Mouse (Mus musculus): ENCODE measurements around the gene Commd3. TPM values are rescaled to one million over a fixed set of nuclear protein-coding genes. Genes with fewer than 3 reads are reported as not detected.
A peak's percentile ranks its signal among the peaks of the same experiment; 100 is the strongest.

The Commd3 gene
- 243 and 250 TPM in 2 replicates for polyA plus RNA-seq (2015; fragmentation: Nextera tagmentation; extraction: Ambion mirVana)

- under 1% methylated on average over 87 of the region's 91 CpGs for WGBS
- peak; percentile 91 for ATAC-seq (ENCODE audit: low FRiP score, low read depth)
- no peaks in the 10 kb centered on the region for H3K9me3 ChIP-seq
These were observed at the start of gene Commd3 for GRCm38 (mm10) chr2:18672133-18672765. Gene Commd3 (plus strand): TSS chr2:18672384.

DNA sequence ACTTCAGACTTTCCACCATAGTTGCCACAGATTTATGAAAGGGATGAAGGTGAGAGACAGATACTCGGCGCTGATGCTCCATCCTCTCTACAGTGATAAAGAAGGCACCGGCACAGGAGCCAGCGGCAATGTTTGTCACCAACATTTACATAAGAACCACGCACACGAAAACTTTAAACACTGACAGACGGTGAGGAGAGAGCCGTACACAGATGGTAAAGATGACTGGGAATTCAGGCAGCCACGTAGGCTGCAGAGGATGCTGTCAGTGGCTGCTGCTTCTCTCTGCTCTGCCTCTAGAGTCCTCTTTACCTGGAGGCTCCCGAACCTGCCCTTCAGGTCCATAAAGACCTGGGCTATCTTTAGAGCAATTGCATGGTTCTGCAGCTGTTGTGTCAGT lies 49.0 kb upstream of the Commd3 start:
- H3K27ac ChIP-seq = no peak overlapping the region
- no peaks in the 10 kb centered on the region for H3K4me1 ChIP-seq
- H3K27me3 ChIP-seq = no peaks in the 10 kb centered on the region
- H3K9ac ChIP-seq = no peak overlapping the region
- no peak for ATAC-seq (ENCODE audit: low FRiP score, low read depth)
- no peak overlapping the region for H3K4me3 ChIP-seq
- 69% methylated on average over 10 of the region's 10 CpGs for WGBS
- no peaks in the 10 kb centered on the region for H3K9me3 ChIP-seq
- no peak overlapping the region for H3K4me2 ChIP-seq (replicated peaks)
- H3K36me3 ChIP-seq = no peaks in the 10 kb centered on the region

More at GRCm38 (mm10) chr2:18672133-18672765, at the start of gene Commd3:
- Histone ChIP-seq H3K4me2 (replicated peaks) (peak within 1 kb of the TSS; percentile 81), H3K9ac (peak within 1 kb of the TSS; percentile 98), H3K4me1 (peaks cover 20% of the 10 kb centered on the region), H3K27ac (peak within 1 kb of the TSS; percentile 97), H3K36me3 (no peaks in the 10 kb centered on the region), H3K27me3 (peaks cover 16% of the 10 kb centered on the region), H3K4me3 (peak within 1 kb of the TSS; percentile 87)

GRCm38 (mm10) chr2:18630547-18630946 lies 41.6 kb upstream of the Commd3 start:
- no peak overlapping the region for H3K9ac ChIP-seq
- H3K9me3 ChIP-seq = no peaks in the 10 kb centered on the region
- no peaks in the 10 kb centered on the region for H3K4me1 ChIP-seq
- WGBS = 73% methylated on average over 5 of the region's 5 CpGs
- H3K36me3 ChIP-seq = no peaks in the 10 kb centered on the region
- 0 out of 2 replicates have a peak, but pooled peaks cover 8% of the 10 kb centered on the region for H3K27me3 ChIP-seq
- ATAC-seq (ENCODE audit: low FRiP score, low read depth) = no peak
- H3K4me2 ChIP-seq (replicated peaks) = no peak overlapping the region
- no peak overlapping the region for H3K4me3 ChIP-seq
- H3K27ac ChIP-seq = no peak overlapping the region

DNA sequence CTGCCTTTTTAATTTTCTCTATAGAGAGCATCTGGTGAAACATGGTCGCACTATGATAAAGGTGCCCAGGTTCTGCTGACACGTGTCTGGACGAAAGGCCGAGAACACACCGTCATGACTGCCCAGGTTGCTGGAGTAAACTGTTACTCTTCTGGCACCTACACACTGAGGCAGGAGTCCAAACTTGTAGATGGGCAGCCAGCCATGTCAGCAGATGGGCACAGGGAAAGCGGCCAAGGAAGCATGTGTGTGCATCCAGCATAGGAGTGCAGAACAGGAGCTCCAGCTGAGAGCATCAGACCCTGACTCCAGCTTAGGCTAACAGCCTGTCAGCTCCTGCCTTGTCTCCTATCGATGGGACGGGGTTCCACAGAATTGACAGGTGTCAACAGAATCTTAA lies 37.1 kb upstream of the Commd3 start:
- H3K27me3 ChIP-seq = 0 out of 2 replicates have a peak, but pooled peaks cover 5% of the 10 kb centered on the region
- H3K4me1 ChIP-seq = no peaks in the 10 kb centered on the region
- ATAC-seq (ENCODE audit: low FRiP score, low read depth) = no peak
- H3K27ac ChIP-seq = no peak overlapping the region
- WGBS = 87% methylated on average over 8 of the region's 8 CpGs
- no peak overlapping the region for H3K4me2 ChIP-seq (replicated peaks)
- no peak overlapping the region for H3K4me3 ChIP-seq
- no peak overlapping the region for H3K9ac ChIP-seq
- H3K36me3 ChIP-seq = no peaks in the 10 kb centered on the region
- H3K9me3 ChIP-seq = no peaks in the 10 kb centered on the region

GRCm38 (mm10) chr2:18648563-18648962 lies 23.6 kb upstream of the Commd3 start:
- Histone ChIP-seq H3K4me2 (replicated peaks) (no peak overlapping the region), H3K9ac (no peak overlapping the region), H3K27ac (no peak overlapping the region), H3K27me3 (peaks cover 3% of the 10 kb centered on the region), H3K36me3 (no peaks in the 10 kb centered on the region), H3K4me1 (no peaks in the 10 kb centered on the region), H3K9me3 (no peaks in the 10 kb centered on the region), H3K4me3 (no peak overlapping the region)
- no peak for ATAC-seq (ENCODE audit: low FRiP score, low read depth)
- 80% methylated on average over 4 of the region's 4 CpGs for WGBS

- no peak for ATAC-seq (ENCODE audit: low FRiP score, low read depth)
- Histone ChIP-seq H3K27me3 (peaks cover 5% of the 10 kb centered on the region; the same call in 1 of the 2 replicates), H3K4me2 (replicated peaks) (no peak overlapping the region), H3K9me3 (no peaks in the 10 kb centered on the region), H3K27ac (no peak overlapping the region), H3K4me3 (no peak overlapping the region), H3K9ac (no peak overlapping the region), H3K4me1 (no peaks in the 10 kb centered on the region), H3K36me3 (no peaks in the 10 kb centered on the region)
- WGBS = 60% methylated on average over 5 of the region's 5 CpGs
These were observed 17.4 kb upstream of the Commd3 start for GRCm38 (mm10) chr2:18654821-18655220.

- H3K27me3 ChIP-seq = peaks cover 16% of the 10 kb centered on the region; the same call in 1 of the 2 replicates
- H3K9me3 ChIP-seq = no peaks in the 10 kb centered on the region
- H3K4me2 ChIP-seq (replicated peaks) = no peak overlapping the region
- H3K4me1 ChIP-seq = no peaks in the 10 kb centered on the region
- no peaks in the 10 kb centered on the region for H3K36me3 ChIP-seq
- no peak overlapping the region for H3K4me3 ChIP-seq
- 89% methylated on average over 3 of the region's 3 CpGs for WGBS
- H3K9ac ChIP-seq = no peak overlapping the region
- no peak overlapping the region for H3K27ac ChIP-seq
- no peak for ATAC-seq (ENCODE audit: low FRiP score, low read depth)
These were observed 8.2 kb upstream of the Commd3 start for GRCm38 (mm10) chr2:18664003-18664402.

- Histone ChIP-seq H3K9me3 (no peaks in the 10 kb centered on the region), H3K4me1 (peaks cover 19% of the 10 kb centered on the region), H3K4me2 (replicated peaks) (no peak overlapping the region), H3K27me3 (peaks cover 19% of the 10 kb centered on the region), H3K36me3 (no peaks in the 10 kb centered on the region), H3K4me3 (no peak overlapping the region), H3K9ac (no peak overlapping the region), H3K27ac (no peak overlapping the region)
- ATAC-seq (ENCODE audit: low FRiP score, low read depth) = no peak
- 18% methylated on average over 6 of the region's 6 CpGs for WGBS
These were observed 1.1 kb upstream of the Commd3 start for GRCm38 (mm10) chr2:18671041-18671440.

DNA sequence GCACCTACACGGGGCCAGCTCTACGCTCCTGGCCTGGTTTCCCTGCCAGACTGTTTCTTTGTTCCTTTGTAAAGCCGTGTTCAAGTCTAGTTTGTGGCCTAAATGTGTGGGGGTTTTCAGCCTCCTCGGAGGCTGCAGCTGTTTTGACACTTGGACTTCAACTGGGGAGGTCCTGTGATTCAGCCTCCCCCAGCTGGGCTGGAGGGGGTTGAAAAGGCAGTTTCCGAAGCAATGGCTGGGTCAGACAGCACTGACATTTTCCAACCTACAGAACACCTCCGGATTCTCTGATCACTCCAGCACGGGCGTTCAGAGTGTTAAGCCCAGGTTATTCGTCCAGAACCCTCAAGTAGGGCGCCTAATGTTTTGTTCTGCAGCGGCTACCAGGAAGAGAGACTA lies 581 bp downstream of the Commd3 start:
- peak overlapping the region; percentile 97 for H3K27ac ChIP-seq
- H3K4me3 ChIP-seq = peak overlapping the region; percentile 87
- H3K36me3 ChIP-seq = no peaks in the 10 kb centered on the region
- peak overlapping the region; percentile 98 for H3K9ac ChIP-seq
- peaks cover 13% of the 10 kb centered on the region for H3K27me3 ChIP-seq
- H3K4me2 ChIP-seq (replicated peaks) = peak overlapping the region; percentile 81
- under 1% methylated on average over 11 of the region's 11 CpGs for WGBS
- ATAC-seq (ENCODE audit: low FRiP score, low read depth) = no peak
- peaks cover 20% of the 10 kb centered on the region for H3K4me1 ChIP-seq
- no peaks in the 10 kb centered on the region for H3K9me3 ChIP-seq

DNA sequence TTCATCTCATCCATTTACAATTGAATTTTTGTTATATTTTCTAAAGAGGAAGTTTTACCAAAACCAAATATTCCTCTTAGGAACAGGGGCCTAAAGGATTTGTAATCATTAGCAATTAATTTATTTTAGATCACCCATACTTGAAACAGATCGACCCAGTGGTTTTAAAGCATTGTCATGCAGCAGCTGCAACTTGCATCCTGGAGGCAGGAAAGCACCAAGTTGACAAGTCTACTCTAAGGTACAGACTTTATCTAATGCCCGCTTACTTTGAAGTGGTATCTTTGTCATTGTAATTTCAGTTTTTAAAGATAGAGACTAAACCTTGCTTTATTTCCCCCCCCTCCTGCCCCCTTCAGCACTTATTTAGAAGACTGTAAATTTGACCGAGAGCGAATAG lies 1.6 kb downstream of the Commd3 start:
- 39% methylated on average over 4 of the region's 4 CpGs for WGBS
- no peaks in the 10 kb centered on the region for H3K36me3 ChIP-seq
- H3K4me3 ChIP-seq = peak overlapping the region; percentile 17; the same call in 1 of the 2 replicates
- H3K9ac ChIP-seq = no peak overlapping the region
- peaks cover 10% of the 10 kb centered on the region for H3K27me3 ChIP-seq
- H3K4me1 ChIP-seq = peaks cover 25% of the 10 kb centered on the region
- no peak overlapping the region for H3K27ac ChIP-seq
- no peaks in the 10 kb centered on the region for H3K9me3 ChIP-seq
- H3K4me2 ChIP-seq (replicated peaks) = peak overlapping the region; percentile 44
- ATAC-seq (ENCODE audit: low FRiP score, low read depth) = no peak

GRCm38 (mm10) chr2:18674193-18674902 lies 2.2 kb downstream of the Commd3 start:
- Histone ChIP-seq H3K9ac (no peak overlapping the region), H3K36me3 (no peaks in the 10 kb centered on the region), H3K27ac (no peak overlapping the region), H3K9me3 (no peaks in the 10 kb centered on the region), H3K4me1 (peaks cover 25% of the 10 kb centered on the region), H3K27me3 (peaks cover 15% of the 10 kb centered on the region), H3K4me2 (replicated peaks) (peak overlapping the region; percentile 44), H3K4me3 (peak overlapping the region; percentile 17; the same call in 1 of the 2 replicates)
- 62% methylated on average over 4 of the region's 4 CpGs for WGBS
- ATAC-seq (ENCODE audit: low FRiP score, low read depth) = no peak

DNA sequence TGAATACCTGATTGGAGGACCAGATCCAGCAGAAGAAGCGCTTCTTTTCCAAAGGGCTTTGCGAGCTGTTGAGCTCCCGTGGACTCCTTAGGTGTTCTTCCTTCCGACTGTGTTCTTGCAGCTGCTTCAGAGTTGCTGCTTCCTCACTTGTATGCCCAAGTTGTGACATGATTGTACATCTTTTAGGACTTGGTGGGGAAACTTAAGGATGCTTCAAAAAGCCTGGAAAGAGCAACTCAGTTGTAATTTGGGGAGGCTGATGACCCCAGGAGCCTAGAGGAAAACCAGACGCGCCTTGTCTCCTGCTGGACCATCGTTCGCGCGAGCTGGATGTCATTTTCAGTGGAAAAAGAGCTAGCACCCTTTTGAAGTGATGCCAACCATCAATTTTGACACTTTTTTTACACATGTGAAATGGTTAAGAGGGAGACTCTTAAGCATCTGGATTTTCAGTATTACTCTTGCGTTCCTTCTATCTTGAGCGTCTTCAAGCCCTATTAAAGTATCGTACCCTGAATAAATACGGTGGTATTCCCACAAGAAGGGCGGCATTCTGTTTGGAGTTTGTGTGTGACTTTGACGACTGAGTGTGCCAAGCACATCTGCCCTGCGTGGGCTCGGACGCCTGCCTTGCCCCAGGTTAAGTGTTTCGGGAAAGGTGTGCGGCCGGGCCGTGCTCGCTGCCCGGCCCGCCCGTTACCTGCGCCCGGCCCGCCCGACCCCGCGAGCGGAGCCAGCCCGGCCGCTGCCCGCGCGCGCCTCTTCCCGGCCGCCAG lies 3.7 kb downstream of the Commd3 start:
- ATAC-seq (ENCODE audit: low FRiP score, low read depth) = no peak
- WGBS = 9% methylated on average over 41 of the region's 42 CpGs
- Histone ChIP-seq H3K4me3 (peak overlapping the region; percentile 83), H3K27ac (peak overlapping the region; percentile 28; the same call in 1 of the 2 replicates), H3K4me1 (peaks cover 33% of the 10 kb centered on the region), H3K9ac (peak overlapping the region; percentile 76), H3K9me3 (no peaks in the 10 kb centered on the region), H3K27me3 (peaks cover 23% of the 10 kb centered on the region), H3K4me2 (replicated peaks) (peak overlapping the region; percentile 80), H3K36me3 (no peaks in the 10 kb centered on the region)
